Mouse (Mus musculus): ENCODE measurements around the gene Rexo1. TPM values are rescaled to one million over a fixed set of nuclear protein-coding genes. Genes with fewer than 3 reads are reported as not detected.

Rexo1 gene
- polyA plus RNA-seq, 1 experiment from 2014 or later: 34.5 TPM

DNA sequence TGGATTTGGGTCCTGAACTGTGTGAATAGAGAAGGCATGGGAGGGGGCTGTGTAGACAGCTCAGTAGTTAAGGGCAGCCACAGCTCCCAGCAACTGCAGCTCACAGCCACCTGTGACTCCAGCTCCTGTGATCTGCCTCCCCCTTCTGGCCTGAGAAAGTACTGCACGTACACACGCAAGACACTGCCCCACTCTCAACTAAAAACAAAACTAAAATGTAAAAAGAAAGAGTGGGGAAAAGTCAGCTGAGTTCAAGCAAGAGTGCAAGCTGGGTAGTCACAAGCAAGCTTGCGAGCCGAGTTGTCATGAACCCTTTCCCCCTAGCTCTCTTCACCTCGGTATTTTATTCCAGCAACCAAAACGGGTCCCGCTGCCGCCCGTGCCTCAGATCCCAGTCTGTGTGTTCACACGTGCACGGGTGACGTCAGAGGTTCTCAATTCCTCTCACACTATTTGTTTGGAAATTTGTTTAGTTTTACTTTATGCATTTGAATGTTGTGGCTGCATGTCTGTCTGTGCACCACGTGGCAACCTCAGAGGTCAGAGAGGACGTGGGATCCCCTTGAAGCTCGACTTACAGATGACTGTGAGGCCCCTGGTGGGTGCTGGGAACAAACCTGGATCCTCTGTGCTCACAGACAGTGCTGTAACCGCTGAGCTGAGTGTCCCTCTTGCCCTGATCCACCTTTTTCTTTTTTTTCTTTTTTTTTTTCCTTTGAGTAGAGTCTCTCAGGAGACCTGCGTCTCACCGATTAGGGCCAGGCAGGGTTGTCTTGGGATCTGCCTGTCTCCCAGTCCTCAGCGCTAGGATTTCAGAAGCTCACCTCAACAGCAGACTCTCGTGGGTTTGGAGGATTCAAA lies 51.7 kb downstream of the Rexo1 start:
- Histone ChIP-seq H3K36me3 (ENCODE audit: insufficient read depth) (no peaks in the 10 kb centered on the region), H3K4me3 (ENCODE audit: low read depth, low read length) (peak overlapping the region; percentile 28), H3K9ac (peak overlapping the region; percentile 38), H3K9me3 (ENCODE audit: low read depth, low read length) (no peaks in the 10 kb centered on the region), H3K27me3 (ENCODE audit: insufficient read depth, low read length) (peaks cover 61% of the 10 kb centered on the region), H3K4me1 (ENCODE audit: insufficient read depth) (no peaks in the 10 kb centered on the region), H3K4me2 (peak overlapping the region; percentile 66), H3K27ac (ENCODE audit: low read depth) (no peak overlapping the region)
- peak; percentile 89 for DNase-seq
- TF ChIP-seq CTCF (IDR thresholded peaks at IDR 0.05; ENCODE audit: low read depth): peak; percentile 97
- WGBS: 6% methylated on average over 20 of the region's 20 CpGs
- peak; percentile 71 for ATAC-seq (ENCODE audit: insufficient read depth)

GRCm38 (mm10) chr10:80506222-80506621 lies 55.1 kb downstream of the Rexo1 start:
- H3K4me3 ChIP-seq (ENCODE audit: low read depth, low read length): no peak overlapping the region
- peak; percentile 88 for TF ChIP-seq CTCF (IDR thresholded peaks at IDR 0.05; ENCODE audit: low read depth)
- 0 out of 2 replicates have a peak, but pooled peaks have one; percentile 46 for ATAC-seq (ENCODE audit: insufficient read depth)
- H3K27ac ChIP-seq (ENCODE audit: low read depth): no peak overlapping the region
- H3K27me3 ChIP-seq (ENCODE audit: insufficient read depth, low read length): peaks cover 69% of the 10 kb centered on the region
- DNase-seq: peak; percentile 93
- H3K4me2 ChIP-seq: no peak overlapping the region
- no peak overlapping the region for H3K9ac ChIP-seq
- 0% methylated on average over 11 of the region's 11 CpGs for WGBS
- no peaks in the 10 kb centered on the region for H3K4me1 ChIP-seq (ENCODE audit: insufficient read depth)
- H3K36me3 ChIP-seq (ENCODE audit: insufficient read depth): no peaks in the 10 kb centered on the region
- H3K9me3 ChIP-seq (ENCODE audit: low read depth, low read length): no peaks in the 10 kb centered on the region

DNA sequence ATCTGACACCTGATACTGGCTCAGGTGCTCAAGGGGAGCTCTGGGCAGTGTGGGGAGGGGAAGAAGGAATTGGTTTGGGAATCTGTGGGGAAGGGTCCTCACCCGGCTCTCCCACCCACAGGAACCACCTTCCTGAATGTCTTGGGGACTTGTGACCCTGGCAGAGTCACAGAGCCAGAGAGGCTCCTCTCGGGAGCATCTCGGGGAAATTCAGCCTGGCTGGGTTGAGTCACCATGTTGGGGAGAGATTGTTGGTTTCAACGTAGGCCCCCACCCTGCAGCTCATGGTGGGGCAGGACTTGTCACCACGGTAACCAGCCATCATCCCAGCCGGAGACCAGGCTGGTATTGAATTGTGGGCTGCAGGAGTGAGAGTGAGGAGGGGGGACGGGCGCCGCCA lies 56.6 kb downstream of the Rexo1 start:
- H3K27ac ChIP-seq (ENCODE audit: low read depth): no peak overlapping the region
- DNase-seq (no peak), ATAC-seq (ENCODE audit: insufficient read depth) (no peak)
- WGBS: 0% methylated on average over 9 of the region's 9 CpGs
- no peak for TF ChIP-seq CTCF (IDR thresholded peaks at IDR 0.05; ENCODE audit: low read depth)
- H3K9ac ChIP-seq: no peak overlapping the region
- H3K27me3 ChIP-seq (ENCODE audit: insufficient read depth, low read length): peaks cover 70% of the 10 kb centered on the region
- no peaks in the 10 kb centered on the region for H3K9me3 ChIP-seq (ENCODE audit: low read depth, low read length)
- H3K4me2 ChIP-seq: no peak overlapping the region
- no peak overlapping the region for H3K4me3 ChIP-seq (ENCODE audit: low read depth, low read length)
- H3K4me1 ChIP-seq (ENCODE audit: insufficient read depth): no peaks in the 10 kb centered on the region
- no peaks in the 10 kb centered on the region for H3K36me3 ChIP-seq (ENCODE audit: insufficient read depth)

DNA sequence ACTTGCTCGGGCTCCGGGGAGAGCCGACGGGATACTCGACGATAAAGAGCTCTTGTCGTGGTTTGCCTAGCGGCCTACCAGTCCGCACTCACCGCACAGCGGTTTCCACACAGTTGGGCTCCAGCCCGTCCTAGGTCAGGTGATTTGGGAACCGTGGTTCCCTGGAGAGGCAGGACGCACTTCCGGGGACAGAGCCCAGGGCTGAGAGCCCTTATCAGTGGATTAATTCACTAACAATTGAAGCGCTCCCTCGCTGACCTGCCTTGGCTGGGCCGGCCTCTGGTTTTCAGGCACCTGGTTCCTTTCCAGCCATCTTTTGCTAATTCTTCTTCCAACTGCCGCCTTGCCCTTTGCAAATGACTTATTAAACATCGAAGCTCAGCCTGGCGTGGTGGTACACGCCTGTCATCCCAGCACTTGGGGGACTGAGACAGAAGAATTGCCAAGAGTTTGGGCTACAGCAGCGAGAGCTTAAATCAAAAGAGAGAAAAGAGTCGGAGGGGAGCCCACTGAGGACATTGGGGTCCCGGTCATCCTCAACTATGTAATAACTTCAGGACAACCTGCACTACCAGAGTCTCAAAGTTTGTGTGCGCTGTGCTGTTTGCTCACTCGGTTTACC lies 57.6 kb downstream of the Rexo1 start:
- Histone ChIP-seq H3K9me3 (ENCODE audit: low read depth, low read length) (no peaks in the 10 kb centered on the region), H3K9ac (no peak overlapping the region), H3K4me1 (ENCODE audit: insufficient read depth) (no peaks in the 10 kb centered on the region), H3K4me2 (no peak overlapping the region), H3K36me3 (ENCODE audit: insufficient read depth) (no peaks in the 10 kb centered on the region), H3K27ac (ENCODE audit: low read depth) (no peak overlapping the region), H3K4me3 (ENCODE audit: low read depth, low read length) (no peak overlapping the region), H3K27me3 (ENCODE audit: insufficient read depth, low read length) (peaks cover 80% of the 10 kb centered on the region)
- TF ChIP-seq CTCF (IDR thresholded peaks at IDR 0.05; ENCODE audit: low read depth): no peak
- WGBS: 1% methylated on average over 27 of the region's 27 CpGs
- ATAC-seq (ENCODE audit: insufficient read depth): no peak
- DNase-seq: no peak

DNA sequence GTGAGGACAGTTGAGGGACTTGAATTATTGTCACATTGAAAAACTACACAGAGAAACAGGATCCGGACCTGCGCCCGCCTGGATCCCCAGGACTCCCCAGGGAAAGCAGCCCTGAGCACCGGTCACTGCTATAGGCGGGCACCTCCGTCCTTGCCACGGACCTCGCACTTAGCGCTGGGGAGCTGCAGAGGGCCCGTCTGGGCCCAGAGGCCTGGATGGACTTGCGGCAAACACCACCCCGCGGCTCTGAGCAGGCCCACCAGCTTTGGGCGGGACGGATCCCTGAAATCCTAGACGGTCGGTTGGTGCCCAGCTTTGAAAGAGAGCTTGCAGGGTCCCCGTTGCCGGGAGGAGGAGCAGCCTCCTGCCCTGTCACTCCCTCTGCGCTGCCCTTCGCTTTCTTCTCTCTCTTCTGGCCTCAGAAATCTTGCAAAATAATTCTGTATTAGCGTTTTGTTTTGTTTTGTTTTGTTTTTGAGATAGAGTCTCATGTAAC lies 58.5 kb downstream of the Rexo1 start:
- H3K4me3 ChIP-seq (ENCODE audit: low read depth, low read length): no peak overlapping the region; the same call in 1 of the 2 replicates

DNA sequence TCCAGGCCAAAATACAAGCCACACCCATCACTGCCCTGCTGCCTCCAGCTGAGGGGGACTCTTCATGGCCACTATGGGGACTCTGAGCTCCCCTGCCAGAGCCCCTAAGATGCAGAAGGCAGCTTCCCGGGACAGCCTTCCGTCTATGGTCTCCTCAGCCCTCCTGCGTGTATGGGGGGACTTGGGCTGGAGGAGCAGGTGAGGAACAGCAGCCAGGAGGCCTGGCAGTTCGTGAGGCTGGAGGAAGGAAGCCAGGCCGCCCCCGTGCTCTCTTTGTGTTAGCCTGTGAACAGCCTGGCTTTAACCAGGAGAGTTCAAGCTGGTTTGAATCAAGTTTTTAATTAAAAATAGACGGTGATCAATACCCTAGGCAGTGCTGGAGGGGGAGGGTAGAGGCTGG lies 59.1 kb downstream of the Rexo1 start:
- under 1% methylated on average over 7 of the region's 7 CpGs for WGBS
- no peak for TF ChIP-seq CTCF (IDR thresholded peaks at IDR 0.05; ENCODE audit: low read depth)
- Histone ChIP-seq H3K4me3 (ENCODE audit: low read depth, low read length) (no peak overlapping the region), H3K36me3 (ENCODE audit: insufficient read depth) (no peaks in the 10 kb centered on the region), H3K9me3 (ENCODE audit: low read depth, low read length) (no peaks in the 10 kb centered on the region), H3K4me2 (no peak overlapping the region), H3K27ac (ENCODE audit: low read depth) (no peak overlapping the region), H3K27me3 (ENCODE audit: insufficient read depth, low read length) (peaks cover 87% of the 10 kb centered on the region), H3K9ac (no peak overlapping the region), H3K4me1 (ENCODE audit: insufficient read depth) (no peaks in the 10 kb centered on the region)
- no peak for ATAC-seq (ENCODE audit: insufficient read depth)
- DNase-seq: no peak

More for the DNA sequence above, 58.5 kb downstream of the Rexo1 start:
- H3K27me3 ChIP-seq (ENCODE audit: insufficient read depth, low read length): peaks cover 86% of the 10 kb centered on the region
- H3K9me3 ChIP-seq (ENCODE audit: low read depth, low read length): no peaks in the 10 kb centered on the region
- H3K4me2 ChIP-seq: no peak overlapping the region
- ATAC-seq (ENCODE audit: insufficient read depth) (no peak), DNase-seq (no peak)
- 3% methylated on average over 22 of the region's 22 CpGs for WGBS
- H3K36me3 ChIP-seq (ENCODE audit: insufficient read depth): no peaks in the 10 kb centered on the region
- no peak overlapping the region for H3K27ac ChIP-seq (ENCODE audit: low read depth)
- TF ChIP-seq CTCF (IDR thresholded peaks at IDR 0.05; ENCODE audit: low read depth): no peak
- no peak overlapping the region for H3K9ac ChIP-seq
- H3K4me1 ChIP-seq (ENCODE audit: insufficient read depth): no peaks in the 10 kb centered on the region

DNA sequence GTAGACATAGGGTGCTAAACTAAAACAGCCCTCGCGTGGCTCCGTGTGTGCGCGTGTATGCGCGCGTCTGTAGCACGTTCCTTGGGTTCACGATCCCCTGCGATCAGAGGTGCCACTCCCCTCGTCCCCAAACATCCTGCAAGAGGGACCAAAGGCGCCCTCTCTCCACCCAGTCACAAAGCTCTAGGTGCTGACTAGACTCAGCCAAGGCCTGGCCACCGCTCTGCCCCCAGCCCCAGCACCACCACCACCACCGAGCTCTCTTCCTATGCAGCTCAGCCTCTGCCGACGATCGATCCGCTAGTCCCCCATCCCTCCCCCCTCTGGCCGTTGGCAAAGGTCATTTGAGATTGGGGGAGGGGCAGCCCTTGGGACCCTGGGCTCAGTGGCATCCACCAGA lies 64.9 kb downstream of the Rexo1 start:
- H3K36me3 ChIP-seq (ENCODE audit: insufficient read depth): no peaks in the 10 kb centered on the region
- H3K4me2 ChIP-seq: no peak overlapping the region
- 2% methylated on average over 20 of the region's 20 CpGs for WGBS
- no peaks in the 10 kb centered on the region; the same call in 1 of the 2 replicates for H3K4me1 ChIP-seq (ENCODE audit: insufficient read depth)
- H3K9ac ChIP-seq: no peak overlapping the region
- no peak for DNase-seq
- ATAC-seq (ENCODE audit: insufficient read depth): no peak
- H3K9me3 ChIP-seq (ENCODE audit: low read depth, low read length): no peaks in the 10 kb centered on the region
- peaks cover 98% of the 10 kb centered on the region for H3K27me3 ChIP-seq (ENCODE audit: insufficient read depth, low read length)
- no peak overlapping the region for H3K27ac ChIP-seq (ENCODE audit: low read depth)
- no peak overlapping the region; the same call in 1 of the 2 replicates for H3K4me3 ChIP-seq (ENCODE audit: low read depth, low read length)
- TF ChIP-seq CTCF (IDR thresholded peaks at IDR 0.05; ENCODE audit: low read depth): no peak

All from lung, embryonic 14.5 days (tissue).